Mouse (Mus musculus) CD4-positive, CD25-positive, alpha-beta regulatory T cell, adult 2 months (primary cell): ENCODE results near the gene Mink1.
A peak's percentile ranks its signal among the peaks of the same experiment; 100 is the strongest.

Experiments
- DNase-seq: peaks from one replicate; pipeline ENCODE4 v3.0.0-alpha.2; 2012; ENCODE audit warnings: low read depth, low spot score

The Mink1 gene

GRCm38 (mm10) chr11:70630129-70630528 is 67.4 kb downstream of the Mink1 start:
- no peak for DNase-seq

DNA sequence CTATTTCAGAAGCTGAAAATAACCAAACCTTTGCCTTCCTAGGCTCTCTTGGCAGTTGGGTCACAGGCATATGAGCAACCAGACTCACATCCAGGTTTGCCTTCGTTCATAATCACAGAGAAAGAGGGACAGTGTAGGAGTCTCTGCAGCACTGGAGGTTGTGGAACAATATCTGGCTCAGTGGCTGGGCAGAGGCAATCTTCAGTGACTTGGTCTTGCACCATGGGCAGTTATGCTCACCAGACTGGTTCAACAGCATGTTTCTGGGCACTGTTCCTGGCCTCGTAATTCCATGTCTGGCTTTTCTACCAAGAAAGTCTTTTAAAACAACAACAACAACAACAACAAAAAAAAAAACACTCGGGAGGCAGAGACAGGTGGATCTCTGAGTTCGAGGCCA is 72.9 kb downstream of the Mink1 start:
- DNase-seq = no peak

DNA sequence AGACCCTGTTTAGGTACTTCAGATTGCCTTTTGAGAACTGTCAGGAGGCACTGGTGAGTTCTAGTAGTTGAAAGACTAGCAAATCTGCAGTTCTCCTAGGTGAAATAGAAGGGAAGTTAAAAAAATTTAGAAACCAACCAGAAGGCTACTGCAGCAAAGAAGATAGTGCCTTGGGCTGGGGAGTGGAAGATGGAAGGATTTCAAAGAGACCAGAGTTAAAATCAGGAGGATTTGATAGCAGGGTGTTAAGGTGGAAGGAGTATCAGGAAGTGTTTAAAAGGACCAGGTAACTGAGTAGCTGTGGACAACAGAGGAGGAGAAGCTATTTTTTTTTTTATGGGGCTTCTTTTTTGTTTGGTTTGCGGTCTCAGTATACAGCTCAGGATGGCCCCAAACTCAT is 75.1 kb downstream of the Mink1 start:
- no peak for DNase-seq

- no peak for DNase-seq
Measured at GRCm38 (mm10) chr11:70638293-70638692, 75.6 kb downstream of the Mink1 start.

DNA sequence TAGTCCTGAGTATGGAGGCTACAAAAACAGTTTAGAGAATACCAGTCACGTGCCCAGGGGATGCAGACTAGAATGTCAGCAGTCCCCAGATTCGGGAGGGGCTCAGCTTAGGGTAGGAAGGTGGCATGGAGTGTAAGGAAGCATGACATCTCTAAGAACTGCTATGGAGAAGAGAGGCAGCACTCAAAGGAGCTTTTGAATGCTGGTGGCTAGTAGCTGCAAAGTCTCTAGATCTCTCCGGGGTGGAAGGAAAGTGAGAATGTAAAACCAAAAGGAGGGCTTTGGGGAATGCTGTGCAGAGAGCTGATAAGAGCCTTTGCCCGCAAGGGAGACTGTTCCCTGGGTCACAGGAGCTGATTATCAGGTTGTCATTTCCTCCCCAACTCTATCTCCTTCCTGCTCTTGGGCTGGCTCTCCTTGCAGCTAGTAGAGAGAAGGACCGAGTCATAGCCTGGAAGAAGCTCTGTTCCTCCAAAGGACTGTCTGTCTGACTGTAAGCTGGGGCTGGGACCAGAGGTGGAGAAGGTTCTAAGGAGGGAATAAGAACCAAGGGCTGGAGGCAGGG is 76.1 kb downstream of the Mink1 start, which contains the start of gene Gp1ba:
Gp1ba (plus strand) TSS at position 409 of the 565 bp plus-strand sequence.
- DNase-seq = no peak

DNA sequence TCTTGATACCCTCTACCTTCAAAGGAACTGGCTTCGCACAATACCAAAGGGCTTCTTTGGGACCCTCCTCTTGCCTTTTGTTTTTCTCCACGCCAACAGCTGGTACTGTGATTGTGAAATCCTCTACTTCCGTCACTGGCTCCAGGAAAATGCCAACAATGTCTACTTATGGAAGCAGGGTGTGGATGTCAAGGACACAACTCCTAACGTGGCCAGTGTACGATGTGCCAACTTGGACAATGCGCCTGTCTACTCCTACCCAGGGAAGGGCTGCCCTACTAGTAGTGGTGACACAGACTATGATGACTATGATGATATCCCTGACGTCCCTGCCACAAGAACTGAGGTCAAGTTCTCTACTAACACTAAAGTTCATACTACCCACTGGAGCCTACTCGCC is 77.3 kb downstream of the Mink1 start:
- no peak for DNase-seq

DNA sequence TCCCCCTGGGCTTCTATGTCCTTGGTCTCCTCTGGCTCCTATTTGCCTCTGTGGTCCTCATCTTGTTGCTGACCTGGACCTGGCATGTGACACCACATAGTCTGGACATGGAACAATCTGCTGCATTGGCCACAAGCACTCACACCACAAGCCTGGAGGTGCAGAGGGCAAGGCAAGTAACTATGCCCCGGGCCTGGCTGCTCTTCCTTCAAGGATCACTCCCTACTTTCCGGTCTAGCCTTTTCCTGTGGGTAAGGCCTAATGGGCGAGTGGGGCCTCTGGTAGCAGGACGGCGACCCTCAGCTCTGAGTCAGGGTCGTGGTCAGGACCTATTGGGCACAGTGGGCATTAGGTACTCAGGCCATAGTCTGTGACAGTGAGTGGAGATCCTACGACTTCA is 78.6 kb downstream of the Mink1 start:
- DNase-seq = no peak

DNA sequence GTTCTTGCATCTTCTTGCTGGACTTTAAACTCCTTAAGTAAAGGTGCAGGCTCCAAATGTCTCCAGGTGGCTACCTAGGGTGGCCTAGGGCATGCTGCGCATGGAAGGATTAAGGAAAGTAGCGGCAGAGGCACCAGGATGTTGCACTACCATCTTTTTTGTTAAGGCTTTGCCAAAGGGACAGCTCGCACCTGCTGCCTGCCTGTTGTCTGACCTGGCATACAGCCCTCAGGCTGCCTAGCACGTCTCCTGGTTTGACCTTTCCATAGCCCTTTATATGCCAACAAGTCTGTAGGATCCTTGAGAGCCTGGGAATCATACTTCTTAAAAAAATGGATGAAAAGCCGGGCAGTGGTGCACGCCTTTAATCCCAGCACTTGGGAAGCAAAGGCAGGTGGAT is 80.4 kb downstream of the Mink1 start:
- no peak for DNase-seq

DNA sequence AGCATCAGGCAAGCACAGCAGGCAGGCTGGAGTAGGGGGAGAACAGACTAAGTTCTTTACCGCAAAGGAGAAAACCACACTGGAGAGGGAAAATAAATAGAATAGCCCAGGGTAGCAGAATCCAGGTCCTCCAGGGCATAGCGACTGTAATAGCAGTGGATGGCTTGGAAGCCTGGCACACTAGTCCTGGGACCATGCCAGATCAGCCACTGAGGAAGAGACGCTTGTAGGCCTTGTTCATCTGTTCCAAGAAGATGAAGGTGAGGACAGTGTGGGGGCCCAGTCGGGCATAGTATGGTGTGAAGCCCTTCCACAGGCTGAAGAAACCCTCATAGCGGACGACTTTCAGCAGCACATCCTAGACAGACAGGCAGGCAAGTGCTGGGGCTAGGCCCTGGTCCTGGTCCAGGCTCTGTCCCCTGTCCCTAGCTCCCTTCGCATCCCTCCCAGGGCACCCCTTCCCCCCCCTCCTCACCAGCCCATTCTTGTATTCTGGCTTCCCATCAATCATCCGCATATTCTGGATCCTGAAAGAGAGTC is 82.0 kb downstream of the Mink1 start:
- DNase-seq = no peak

DNA sequence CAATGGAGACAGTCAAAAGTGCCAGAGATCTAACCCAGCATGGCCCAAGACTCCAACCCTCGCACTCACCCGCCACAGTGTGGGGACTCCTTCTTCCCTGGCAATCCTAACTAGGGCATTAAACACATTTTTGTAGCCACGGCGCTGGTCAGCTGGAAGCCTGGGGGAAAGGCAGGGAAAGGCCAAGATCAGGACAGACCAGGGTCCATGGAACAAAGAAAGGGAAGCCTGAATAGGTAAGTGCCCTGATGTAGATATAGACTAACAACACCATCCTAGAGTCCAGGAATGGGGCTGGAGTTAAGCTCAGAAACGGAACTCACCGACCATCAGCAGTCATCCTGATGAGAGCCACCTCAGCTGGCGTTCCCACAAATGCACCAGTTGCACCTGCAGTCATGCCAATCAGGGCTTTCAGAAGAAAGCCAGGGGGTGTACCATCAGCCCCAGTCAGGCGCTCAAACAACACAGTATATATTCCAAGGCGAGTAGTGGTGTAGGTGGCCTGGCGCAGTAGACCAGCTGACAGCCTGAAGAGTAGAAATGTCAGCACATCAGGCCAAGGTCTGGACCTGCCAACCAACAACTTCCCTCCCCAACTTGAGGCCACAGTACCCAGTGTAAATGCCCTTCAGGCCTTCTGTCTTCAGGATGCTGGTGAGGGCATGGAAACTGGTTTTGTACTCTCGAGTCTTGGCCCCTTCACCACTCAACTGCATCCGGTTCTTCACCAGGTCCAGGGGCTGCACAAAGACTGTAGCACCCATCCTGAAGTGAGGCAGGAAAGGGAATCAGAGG is 83.0 kb downstream of the Mink1 start:
- DNase-seq = no peak

GRCm38 (mm10) chr11:70646259-70646555 is 83.5 kb downstream of the Mink1 start:
- no peak for DNase-seq

DNA sequence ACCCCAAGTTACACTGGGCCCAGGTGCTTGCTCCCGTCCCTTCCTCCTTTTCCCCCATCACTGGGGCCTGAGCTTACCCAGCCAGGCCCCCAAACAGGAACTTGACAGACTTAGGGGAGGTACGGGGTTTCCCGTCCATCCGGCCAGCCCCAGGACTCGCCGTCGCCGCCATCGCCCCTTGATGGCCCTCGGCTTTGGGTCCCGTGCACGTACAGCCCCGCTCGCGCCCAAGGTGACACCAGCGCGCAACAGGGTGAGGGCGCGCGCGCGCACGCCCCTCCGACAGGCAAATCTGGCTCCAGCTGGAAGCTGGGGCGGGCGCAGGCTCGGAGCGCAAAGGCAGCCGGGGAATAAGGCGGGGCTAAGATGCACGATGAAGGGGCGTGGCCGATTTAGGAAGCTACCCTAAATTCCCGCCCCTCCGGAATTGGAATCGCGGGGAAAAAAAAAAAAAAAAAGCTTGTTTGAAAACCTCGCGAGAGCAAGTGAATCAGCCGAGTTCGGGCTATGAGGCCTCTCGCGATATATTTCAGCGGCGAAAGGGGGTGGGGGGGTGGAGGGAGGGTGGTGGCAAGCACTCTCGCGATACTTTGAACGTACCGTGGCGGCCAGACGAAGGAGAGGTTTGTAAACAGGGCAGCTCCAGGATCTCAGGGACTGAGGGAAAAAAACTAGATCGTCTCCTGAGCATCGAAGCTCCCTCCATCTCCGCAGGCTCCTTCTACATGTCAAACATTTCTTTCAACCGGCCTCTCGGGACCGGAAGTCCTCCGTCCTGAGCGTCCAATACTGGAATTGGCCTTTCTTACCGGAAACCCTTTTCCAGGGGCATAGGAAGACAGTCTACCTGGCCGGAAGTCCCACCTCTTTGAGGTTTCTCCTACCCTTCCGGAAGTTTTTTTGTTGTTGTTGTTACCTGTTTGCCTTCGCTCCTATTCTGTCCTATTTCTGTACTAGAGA is 84.3 kb downstream of the Mink1 start, which contains the start of the genes Rnf167 and Slc25a11:
Rnf167 (plus strand) TSS at position 545 of the 960 bp plus-strand sequence.
Slc25a11 (minus strand) TSS at position 789 of the 960 bp plus-strand sequence.
- DNase-seq = peak; percentile 98

DNA sequence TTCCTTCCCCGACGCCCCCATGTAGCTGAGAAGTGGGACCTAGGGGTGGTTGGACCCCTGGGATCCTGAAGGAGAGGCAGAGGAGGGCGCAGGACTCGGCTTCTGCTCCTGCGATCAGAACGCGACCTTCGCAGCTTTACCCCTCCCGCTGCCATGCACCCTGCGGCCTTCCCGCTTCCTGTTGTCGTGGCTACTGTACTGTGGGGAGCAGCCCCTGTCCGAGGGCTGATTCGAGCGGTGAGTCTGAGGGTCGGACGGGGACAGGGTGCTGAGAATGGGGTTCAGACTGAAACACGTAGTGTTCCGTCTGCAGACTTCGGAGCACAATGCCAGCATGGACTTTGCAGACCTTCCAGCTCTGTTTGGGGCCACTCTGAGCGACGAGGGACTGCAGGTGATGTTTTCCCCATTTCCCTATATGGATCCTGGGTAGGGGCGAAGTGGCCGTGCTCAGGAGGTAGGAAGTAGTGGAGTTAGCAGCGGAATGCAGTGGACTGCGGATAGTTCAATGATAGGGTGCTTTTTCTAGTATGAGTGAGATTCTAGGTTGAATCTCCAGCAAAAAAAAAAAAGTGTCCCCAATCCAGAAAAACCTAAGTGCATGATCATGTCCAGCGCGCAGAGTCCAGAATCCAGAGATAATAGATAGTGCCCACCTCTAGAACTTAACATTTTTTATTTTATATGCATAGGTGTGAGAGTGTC is 85.2 kb downstream of the Mink1 start:
- peak; percentile 57 for DNase-seq

DNA sequence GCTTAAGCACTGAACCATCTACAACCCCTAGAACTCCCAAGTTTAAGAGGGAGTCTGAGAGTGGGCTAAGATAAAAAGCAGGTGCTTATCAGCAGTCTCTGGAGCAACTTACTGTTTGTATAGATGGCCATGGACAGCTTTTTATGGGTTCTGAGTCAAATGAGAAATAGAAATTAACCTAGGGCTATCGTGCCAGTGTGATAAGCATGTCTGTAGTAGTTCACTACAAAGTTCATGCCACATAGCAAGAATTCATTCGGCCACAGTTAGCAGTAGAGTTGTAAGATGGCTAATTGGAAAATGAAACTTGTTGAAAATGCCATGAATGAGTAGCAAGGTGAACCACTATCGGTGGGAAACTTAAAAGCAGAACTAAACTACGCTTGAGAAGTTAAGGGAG is 85.8 kb downstream of the Mink1 start:
- peak; percentile 45 for DNase-seq

DNA sequence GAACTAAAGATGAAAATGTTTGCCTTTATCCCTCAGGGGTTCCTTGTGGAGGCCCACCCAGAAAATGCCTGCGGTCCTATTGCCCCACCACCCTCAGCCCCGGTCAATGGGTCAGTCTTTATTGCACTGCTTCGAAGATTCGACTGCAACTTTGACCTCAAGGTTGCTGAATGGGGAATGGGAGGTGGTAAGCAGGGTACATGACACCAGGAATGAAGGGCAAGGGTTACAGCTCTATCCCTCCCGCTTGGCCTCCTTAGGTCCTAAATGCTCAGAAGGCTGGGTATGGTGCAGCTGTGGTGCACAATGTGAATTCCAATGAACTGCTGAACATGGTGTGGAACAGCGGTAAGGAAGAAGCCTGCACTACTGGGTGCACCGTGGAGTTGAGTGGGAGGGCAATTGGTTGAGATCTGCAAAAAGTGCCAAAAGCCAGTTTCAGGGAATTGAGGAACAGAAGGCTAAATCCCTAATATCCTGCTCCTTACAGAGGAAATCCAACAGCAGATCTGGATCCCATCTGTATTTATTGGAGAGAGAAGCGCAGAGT is 86.6 kb downstream of the Mink1 start:
- DNase-seq = peak; percentile 23

GRCm38 (mm10) chr11:70650322-70651175 is 87.9 kb downstream of the Mink1 start:
- DNase-seq = peak; percentile 86

GRCm38 (mm10) chr11:70651391-70651790 is 88.7 kb downstream of the Mink1 start:
- peak; percentile 58 for DNase-seq

DNA sequence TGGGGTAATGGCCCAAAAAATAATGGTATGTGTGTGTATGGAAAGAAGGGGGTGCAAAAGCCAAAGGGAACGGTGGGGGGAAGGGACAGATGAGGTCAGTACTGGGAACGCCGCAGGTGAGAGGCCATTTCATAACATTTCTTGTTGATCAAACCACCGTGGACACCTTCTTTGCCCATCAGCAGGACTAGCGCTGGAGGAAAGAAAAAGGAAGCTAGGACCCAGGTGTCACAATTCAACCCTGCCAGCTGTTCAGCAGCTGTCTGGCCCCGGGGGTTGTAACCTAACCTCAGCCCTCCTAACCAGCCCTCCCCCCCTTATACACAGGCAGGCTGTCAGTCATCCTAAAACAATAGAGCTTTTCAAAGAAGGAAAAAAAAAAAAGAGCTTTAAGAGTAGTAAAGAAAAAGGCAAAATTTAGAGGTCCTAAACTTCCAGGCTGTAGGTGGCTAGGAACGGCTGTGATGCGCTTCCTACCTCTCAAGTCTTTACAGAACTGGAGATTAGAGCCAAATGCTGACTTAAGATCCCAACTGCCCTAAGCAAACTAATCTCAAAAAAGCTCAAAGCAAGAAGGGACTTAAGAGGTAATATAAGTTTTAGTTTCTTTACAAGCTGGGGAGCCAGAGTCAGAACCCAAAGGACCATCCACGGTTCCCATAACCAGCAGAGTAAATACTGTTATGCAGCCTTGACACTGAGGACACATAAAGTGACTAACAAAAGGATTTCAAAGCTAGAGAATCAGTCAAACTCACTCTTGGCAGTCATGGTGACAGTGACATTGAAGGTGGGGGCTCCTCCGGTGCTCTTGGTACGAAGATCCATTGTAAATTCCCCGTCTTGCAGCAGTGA is 89.6 kb downstream of the Mink1 start:
- peak; percentile 49 for DNase-seq

DNA sequence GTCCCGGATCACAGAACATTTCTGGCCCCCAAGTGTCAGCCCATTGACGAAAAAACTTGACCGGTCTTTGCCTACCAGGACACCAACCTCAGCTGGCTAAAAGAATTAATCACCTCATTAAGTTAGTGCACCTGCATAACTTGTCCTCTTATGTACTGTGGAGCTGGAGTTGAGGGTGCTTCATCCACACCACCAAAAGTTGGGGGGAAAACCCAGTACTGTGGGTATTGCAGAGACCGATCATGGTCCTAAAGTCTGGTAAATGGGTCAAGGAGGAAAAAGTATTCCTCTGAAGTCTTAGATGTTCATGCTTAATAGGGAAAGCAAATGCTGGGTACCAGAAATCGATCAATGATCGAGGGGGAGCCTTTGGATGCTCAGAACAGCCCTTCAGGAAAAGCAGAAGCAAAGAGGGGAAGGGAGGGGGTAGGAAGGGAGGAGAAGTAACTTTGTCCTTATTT is 90.2 kb downstream of the Mink1 start:
- DNase-seq = no peak
